Mouse (Mus musculus): ENCODE measurements around the gene Crabp1. TPM values are rescaled to one million over a fixed set of nuclear protein-coding genes. Genes with fewer than 3 reads are reported as not detected.

Gene Crabp1
- polyA plus RNA-seq, 1 experiment from 2014 or later: 4.1 TPM

GRCm38 (mm10) chr9:54790271-54790670 lies 25.7 kb downstream of the Crabp1 start:
- 45% methylated on average over 5 of the region's 5 CpGs for WGBS
- no peaks in the 10 kb centered on the region for H3K27me3 ChIP-seq (ENCODE audit: control insufficient read depth, insufficient read depth, low read length)
- no peak overlapping the region for H3K4me2 ChIP-seq (replicated peaks; ENCODE audit: low read depth)
- H3K9ac ChIP-seq (ENCODE audit: low read length): no peak overlapping the region
- TF ChIP-seq EP300 (optimal IDR thresholded peaks at IDR 0.05): no peak
- no peak for TF ChIP-seq CTCF (IDR thresholded peaks at IDR 0.05; ENCODE audit: low read depth)
- no peaks in the 10 kb centered on the region for H3K36me3 ChIP-seq (ENCODE audit: control insufficient read depth, insufficient read depth, low read length)
- no peak overlapping the region for H3K27ac ChIP-seq (replicated peaks)
- no peak overlapping the region for H3K4me3 ChIP-seq (ENCODE audit: low read depth, low read length)
- H3K4me1 ChIP-seq (replicated peaks; ENCODE audit: control insufficient read depth, insufficient read depth): no peaks in the 10 kb centered on the region
- no peaks in the 10 kb centered on the region for H3K9me3 ChIP-seq (ENCODE audit: control insufficient read depth, low read length)
- ATAC-seq (ENCODE audit: low FRiP score, low TSS enrichment): no peak
- DNase-seq (ENCODE audit: low spot score): no peak

GRCm38 (mm10) chr9:54801460-54801961 lies 37.0 kb downstream of the Crabp1 start:
- Histone ChIP-seq H3K27me3 (ENCODE audit: control insufficient read depth, insufficient read depth, low read length) (no peaks in the 10 kb centered on the region), H3K36me3 (ENCODE audit: control insufficient read depth, insufficient read depth, low read length) (no peaks in the 10 kb centered on the region), H3K27ac (replicated peaks) (no peak overlapping the region), H3K9me3 (ENCODE audit: control insufficient read depth, low read length) (no peaks in the 10 kb centered on the region), H3K4me1 (replicated peaks; ENCODE audit: control insufficient read depth, insufficient read depth) (no peaks in the 10 kb centered on the region), H3K9ac (ENCODE audit: low read length) (no peak overlapping the region), H3K4me3 (ENCODE audit: low read depth, low read length) (no peak overlapping the region), H3K4me2 (replicated peaks; ENCODE audit: low read depth) (no peak overlapping the region)
- WGBS: 39% methylated on average over 10 of the region's 10 CpGs
- no peak for ATAC-seq (ENCODE audit: low FRiP score, low TSS enrichment)
- TF ChIP-seq EP300 (optimal IDR thresholded peaks at IDR 0.05) (no peak), CTCF (IDR thresholded peaks at IDR 0.05; ENCODE audit: low read depth) (no peak)
- DNase-seq (ENCODE audit: low spot score): no peak

- no peak for DNase-seq (ENCODE audit: low spot score)
These were observed 38.5 kb downstream of the Crabp1 start for GRCm38 (mm10) chr9:54802749-54803679.

GRCm38 (mm10) chr9:54804351-54804750 lies 39.8 kb downstream of the Crabp1 start:
- ATAC-seq (ENCODE audit: low FRiP score, low TSS enrichment) (no peak), DNase-seq (ENCODE audit: low spot score) (no peak)
- Histone ChIP-seq H3K4me3 (ENCODE audit: low read depth, low read length) (no peak overlapping the region), H3K36me3 (ENCODE audit: control insufficient read depth, insufficient read depth, low read length) (no peaks in the 10 kb centered on the region), H3K9ac (ENCODE audit: low read length) (no peak overlapping the region), H3K4me2 (replicated peaks; ENCODE audit: low read depth) (no peak overlapping the region), H3K27ac (replicated peaks) (no peak overlapping the region), H3K9me3 (ENCODE audit: control insufficient read depth, low read length) (no peaks in the 10 kb centered on the region), H3K4me1 (replicated peaks; ENCODE audit: control insufficient read depth, insufficient read depth) (no peaks in the 10 kb centered on the region), H3K27me3 (ENCODE audit: control insufficient read depth, insufficient read depth, low read length) (no peaks in the 10 kb centered on the region)
- 46% methylated on average over 5 of the region's 5 CpGs for WGBS
- TF ChIP-seq CTCF (IDR thresholded peaks at IDR 0.05; ENCODE audit: low read depth) (no peak), EP300 (optimal IDR thresholded peaks at IDR 0.05) (no peak)

More at GRCm38 (mm10) chr9:54802749-54803679, 38.5 kb downstream of the Crabp1 start:
- no peaks in the 10 kb centered on the region for H3K9me3 ChIP-seq (ENCODE audit: control insufficient read depth, low read length)
- 57% methylated on average over 6 of the region's 6 CpGs for WGBS
- TF ChIP-seq EP300 (optimal IDR thresholded peaks at IDR 0.05) (no peak), CTCF (IDR thresholded peaks at IDR 0.05; ENCODE audit: low read depth) (no peak)
- H3K9ac ChIP-seq (ENCODE audit: low read length): no peak overlapping the region
- no peak for ATAC-seq (ENCODE audit: low FRiP score, low TSS enrichment)
- H3K4me3 ChIP-seq (ENCODE audit: low read depth, low read length): no peak overlapping the region
- no peaks in the 10 kb centered on the region for H3K27me3 ChIP-seq (ENCODE audit: control insufficient read depth, insufficient read depth, low read length)
- no peak overlapping the region for H3K4me2 ChIP-seq (replicated peaks; ENCODE audit: low read depth)
- H3K36me3 ChIP-seq (ENCODE audit: control insufficient read depth, insufficient read depth, low read length): no peaks in the 10 kb centered on the region
- no peak overlapping the region for H3K27ac ChIP-seq (replicated peaks)
- H3K4me1 ChIP-seq (replicated peaks; ENCODE audit: control insufficient read depth, insufficient read depth): no peaks in the 10 kb centered on the region

GRCm38 (mm10) chr9:54807761-54808160 lies 43.2 kb downstream of the Crabp1 start:
- Histone ChIP-seq H3K27me3 (ENCODE audit: control insufficient read depth, insufficient read depth, low read length) (no peaks in the 10 kb centered on the region), H3K4me3 (ENCODE audit: low read depth, low read length) (no peak overlapping the region), H3K27ac (replicated peaks) (no peak overlapping the region), H3K9me3 (ENCODE audit: control insufficient read depth, low read length) (no peaks in the 10 kb centered on the region), H3K4me2 (replicated peaks; ENCODE audit: low read depth) (no peak overlapping the region), H3K9ac (ENCODE audit: low read length) (no peak overlapping the region), H3K36me3 (ENCODE audit: control insufficient read depth, insufficient read depth, low read length) (no peaks in the 10 kb centered on the region), H3K4me1 (replicated peaks; ENCODE audit: control insufficient read depth, insufficient read depth) (no peaks in the 10 kb centered on the region)
- 63% methylated on average over 4 of the region's 4 CpGs for WGBS
- TF ChIP-seq EP300 (optimal IDR thresholded peaks at IDR 0.05): no peak
- TF ChIP-seq CTCF (IDR thresholded peaks at IDR 0.05; ENCODE audit: low read depth): no peak
- DNase-seq (ENCODE audit: low spot score) (no peak), ATAC-seq (ENCODE audit: low FRiP score, low TSS enrichment) (no peak)

- TF ChIP-seq CTCF (IDR thresholded peaks at IDR 0.05; ENCODE audit: low read depth): no peak
- TF ChIP-seq EP300 (optimal IDR thresholded peaks at IDR 0.05): no peak
- Histone ChIP-seq H3K4me3 (ENCODE audit: low read depth, low read length) (no peak overlapping the region), H3K36me3 (ENCODE audit: control insufficient read depth, insufficient read depth, low read length) (no peaks in the 10 kb centered on the region), H3K9me3 (ENCODE audit: control insufficient read depth, low read length) (no peaks in the 10 kb centered on the region), H3K27me3 (ENCODE audit: control insufficient read depth, insufficient read depth, low read length) (no peaks in the 10 kb centered on the region), H3K9ac (ENCODE audit: low read length) (no peak overlapping the region), H3K27ac (replicated peaks) (no peak overlapping the region), H3K4me2 (replicated peaks; ENCODE audit: low read depth) (no peak overlapping the region), H3K4me1 (replicated peaks; ENCODE audit: control insufficient read depth, insufficient read depth) (no peaks in the 10 kb centered on the region)
- ATAC-seq (ENCODE audit: low FRiP score, low TSS enrichment) (no peak), DNase-seq (ENCODE audit: low spot score) (no peak)
- 22% methylated on average over 4 of the region's 4 CpGs for WGBS
These were observed 45.4 kb downstream of the Crabp1 start for GRCm38 (mm10) chr9:54809953-54810352.
